Mouse (Mus musculus): Measurements from ENCODE around the gene Blvrb.

DNA sequence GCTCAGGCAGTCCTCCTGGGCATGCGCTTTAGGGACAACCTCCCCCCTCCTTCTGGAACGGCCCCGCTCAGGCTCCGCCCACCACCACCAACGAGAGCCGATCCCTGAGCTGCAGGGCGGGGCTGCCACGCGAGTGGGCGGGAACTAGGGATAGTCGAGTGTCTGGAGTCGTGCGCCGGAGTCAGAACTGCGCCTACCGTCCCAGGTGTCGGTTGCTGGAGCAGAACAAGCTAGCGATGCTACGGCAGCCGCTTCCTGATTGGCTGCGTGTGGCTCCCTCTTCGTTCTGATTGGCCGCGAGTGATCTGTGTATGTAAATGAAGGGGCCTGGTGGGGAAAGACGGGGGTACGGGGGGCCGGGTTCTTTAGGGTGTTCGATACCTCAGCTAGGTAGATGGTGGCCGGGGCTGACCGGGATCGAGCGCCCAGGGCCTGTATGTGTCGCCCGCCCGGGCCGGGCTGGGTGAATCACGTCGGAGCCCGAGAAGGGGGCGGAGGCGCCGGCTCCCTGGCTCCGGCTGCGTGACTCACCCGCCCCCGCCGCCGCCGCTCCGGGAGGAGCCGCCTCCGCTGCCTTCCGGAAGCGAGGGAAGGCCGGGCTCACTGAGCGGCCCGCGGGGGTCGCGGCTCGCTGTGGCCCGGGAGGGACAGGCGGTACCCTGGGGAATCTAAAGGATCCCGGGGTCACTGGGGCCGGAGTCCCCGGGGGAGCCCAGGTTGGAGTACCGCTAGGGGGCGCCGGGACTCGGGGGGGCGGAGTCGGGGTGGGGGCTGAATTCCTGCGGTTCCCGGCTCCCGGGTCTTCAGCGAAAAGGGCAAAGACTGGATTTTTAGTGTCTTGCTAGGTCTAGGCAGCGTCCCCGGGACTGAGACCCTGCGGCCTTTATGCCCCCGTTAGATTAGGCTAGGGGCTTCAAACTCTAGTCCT is 39.3 kb downstream of the Blvrb start, which contains the start of gene Sertad1:
- TF ChIP-seq CTCF (IDR thresholded peaks at IDR 0.05; ENCODE audit: low read depth) (peak; percentile 69), EP300 (optimal IDR thresholded peaks at IDR 0.05) (peak; percentile 34)

All from stomach, postnatal 0 days (tissue).